Mouse (Mus musculus) right cerebral cortex, postnatal 4 days (tissue): ENCODE measurements at regions not wholly inside any gene's neighbourhood (a gene's known extent, or its start where the extent isn't known, plus 50 kb on each side); places are given as distances from the start of the nearest gene placed in this dataset.

ENCODE experiments used
- DNase-seq: peaks from one replicate; pipeline ENCODE4 v3.0.0-alpha.2; 2022

DNA sequence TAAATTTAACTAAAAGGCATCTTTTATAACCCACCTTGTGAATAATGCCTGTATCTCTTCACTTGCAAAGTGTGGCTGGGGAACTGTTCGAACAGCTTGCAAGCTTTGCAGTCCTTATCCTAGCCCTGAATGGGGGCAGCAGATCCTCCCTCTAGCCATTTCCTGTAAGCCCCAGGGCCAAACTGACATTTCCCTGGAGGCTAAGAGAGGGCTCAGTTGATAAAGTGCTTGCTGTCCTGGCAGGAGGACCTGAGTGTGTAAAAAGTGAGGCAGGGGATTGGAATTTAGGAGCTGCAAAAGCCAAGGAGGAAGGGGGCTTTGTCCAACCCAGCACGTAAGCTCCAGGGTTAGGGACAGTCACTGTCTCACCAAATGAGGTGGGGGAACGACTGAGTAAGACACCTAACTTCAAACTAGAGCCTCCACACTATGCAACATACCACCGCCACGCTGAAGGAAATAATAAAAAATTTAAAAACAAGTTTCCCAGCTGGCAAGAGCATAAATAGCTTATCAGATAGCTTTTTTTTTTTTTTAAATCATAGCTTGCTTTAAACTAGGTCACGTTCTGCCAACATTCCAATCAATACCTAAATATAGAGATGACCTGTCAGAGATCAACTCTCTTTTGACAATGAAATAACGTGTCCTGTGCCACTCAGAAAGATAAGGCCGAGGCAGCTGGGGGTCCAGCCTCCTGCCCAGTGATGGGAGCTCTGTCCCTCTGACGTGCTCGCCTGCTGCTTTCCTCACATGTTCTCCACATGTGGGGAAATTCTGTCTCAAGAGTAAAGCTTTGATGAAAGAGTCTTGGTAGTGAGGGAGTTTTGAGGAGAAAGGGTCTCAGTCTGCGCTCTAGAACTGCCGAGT is 146.0 kb downstream of the Zfp36l1 start:
- no peak for DNase-seq

DNA sequence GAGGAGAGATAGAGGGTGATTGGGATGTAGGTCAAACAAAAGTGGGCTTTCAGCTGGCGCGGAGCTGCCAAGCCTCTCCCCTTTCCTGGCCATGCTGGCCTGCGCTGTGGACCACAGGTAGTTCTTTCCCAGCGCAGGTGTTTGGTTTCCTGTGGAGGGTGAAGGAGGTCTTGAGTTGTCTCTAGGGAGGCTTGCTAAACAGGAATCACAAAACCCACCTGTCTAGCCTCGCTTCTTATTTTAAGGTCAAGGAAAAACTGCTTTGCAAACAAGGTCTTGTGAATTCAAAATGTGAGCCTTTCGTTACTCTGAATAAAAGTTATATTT is 146.6 kb downstream of the Zfp36l1 start:
- DNase-seq: no peak

DNA sequence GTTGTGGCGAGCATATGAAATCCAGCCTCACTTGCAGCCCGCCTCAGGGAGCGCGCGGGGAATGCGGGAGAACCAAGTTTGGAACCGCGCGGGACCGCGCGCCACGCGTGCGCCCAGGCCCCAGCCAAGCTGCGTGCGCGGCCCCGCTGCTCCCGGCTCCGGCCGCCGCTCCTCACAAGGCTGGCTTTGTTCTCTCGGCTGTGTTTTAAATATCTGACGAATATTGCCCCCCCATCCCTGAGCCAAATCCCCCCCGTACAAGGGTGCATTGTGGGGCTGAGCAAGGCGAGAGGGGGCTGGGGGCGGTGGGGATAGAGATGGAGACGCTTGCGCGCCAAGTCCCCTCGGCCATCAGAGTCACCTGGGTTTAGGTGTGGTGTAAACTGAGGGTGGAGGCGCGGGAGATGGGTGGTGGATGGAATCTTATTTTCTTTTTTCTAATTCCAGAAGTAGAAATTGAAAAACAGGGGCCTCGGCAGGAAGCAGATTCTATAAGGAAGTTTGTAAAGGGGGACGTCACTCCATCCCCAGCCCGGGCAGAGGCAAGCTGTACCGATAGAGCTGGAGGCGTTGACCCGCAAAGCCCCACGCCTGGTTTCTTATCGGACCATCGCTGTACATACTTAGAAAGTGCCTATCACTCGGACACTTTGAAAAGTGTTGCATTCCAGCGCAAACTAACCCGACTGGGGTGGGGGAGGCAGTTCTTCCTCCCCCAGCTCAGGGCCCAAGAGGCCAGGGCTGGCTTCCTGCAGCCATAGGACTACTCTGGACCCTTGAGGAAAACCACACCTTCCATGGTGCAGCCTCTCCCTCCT is 147.1 kb downstream of the Zfp36l1 start:
- DNase-seq: peak; percentile 78

DNA sequence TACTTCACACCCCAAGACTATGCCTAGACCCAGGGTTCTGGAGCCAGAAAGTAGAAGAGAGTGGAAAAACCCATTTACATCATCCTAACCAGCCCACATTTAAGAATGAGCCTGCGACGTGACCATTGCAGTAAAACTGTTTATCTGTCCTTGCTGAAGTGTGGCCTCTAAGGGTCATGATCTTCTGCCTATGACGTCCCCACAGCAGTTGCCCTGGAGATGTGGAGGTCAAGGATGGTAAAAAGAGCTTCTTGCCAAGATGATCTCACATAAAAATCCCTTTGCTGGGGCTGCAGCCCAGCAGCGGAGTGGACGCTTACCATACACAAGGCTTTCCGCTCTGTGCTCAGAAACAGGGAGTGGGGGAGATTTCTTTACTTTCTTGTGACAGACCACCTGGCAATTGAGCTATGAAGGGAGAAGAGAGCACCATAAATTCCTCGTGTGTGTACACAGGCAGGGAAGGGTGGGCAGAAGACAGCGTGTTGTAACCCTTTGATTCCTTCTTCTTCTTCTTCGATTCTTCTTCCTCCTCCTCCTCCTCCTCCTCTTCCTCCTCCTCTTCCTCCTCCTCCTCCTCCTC is 149.3 kb downstream of the Zfp36l1 start:
- no peak for DNase-seq

DNA sequence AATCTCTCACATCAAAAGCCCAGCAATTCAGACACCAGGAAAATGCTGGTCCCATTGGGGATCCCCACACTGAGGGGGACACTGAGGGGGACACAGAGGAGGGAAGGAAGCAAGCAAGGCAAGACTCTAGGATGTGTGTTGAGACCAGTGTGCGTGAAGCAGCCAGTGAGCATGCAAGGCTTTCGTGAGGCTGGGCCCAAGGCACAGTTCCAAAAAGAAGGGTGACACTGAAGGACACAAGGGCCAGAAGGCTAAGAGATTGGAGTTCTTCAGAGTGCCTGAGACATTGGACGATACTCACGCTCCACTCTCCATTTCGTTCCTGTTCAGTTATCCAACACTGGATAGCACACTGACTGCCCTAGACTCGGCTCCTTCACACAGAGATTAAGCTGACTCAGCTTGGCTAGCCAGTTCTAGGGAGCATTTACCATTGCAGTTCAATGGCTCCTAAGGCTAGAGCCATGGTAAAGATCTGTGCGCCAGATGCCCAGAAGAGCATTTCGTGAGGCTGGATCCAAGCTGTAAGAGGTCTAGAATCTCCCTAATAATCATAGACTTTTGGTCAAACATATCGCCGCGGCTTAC is 150.1 kb downstream of the Zfp36l1 start:
- DNase-seq: no peak

DNA sequence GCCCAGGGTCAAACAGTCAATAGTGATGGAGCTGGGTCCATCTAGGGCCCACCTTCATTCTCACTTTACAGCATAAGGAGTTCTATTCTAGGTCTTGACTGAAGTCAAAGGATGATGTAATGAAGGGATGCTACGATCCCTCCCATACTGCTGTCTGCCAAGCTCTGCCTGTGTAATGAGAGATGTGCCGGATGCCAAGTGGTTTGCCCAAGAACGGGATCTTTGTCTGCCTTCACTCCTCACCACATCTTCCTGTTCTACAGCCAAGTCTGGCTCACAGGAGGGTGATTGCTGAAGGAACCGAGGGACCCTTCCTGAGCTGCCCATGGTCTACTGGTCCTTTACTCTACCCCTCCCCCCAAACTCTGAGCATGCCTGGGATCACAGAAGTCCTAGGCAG is 150.9 kb downstream of the Zfp36l1 start:
- no peak for DNase-seq

DNA sequence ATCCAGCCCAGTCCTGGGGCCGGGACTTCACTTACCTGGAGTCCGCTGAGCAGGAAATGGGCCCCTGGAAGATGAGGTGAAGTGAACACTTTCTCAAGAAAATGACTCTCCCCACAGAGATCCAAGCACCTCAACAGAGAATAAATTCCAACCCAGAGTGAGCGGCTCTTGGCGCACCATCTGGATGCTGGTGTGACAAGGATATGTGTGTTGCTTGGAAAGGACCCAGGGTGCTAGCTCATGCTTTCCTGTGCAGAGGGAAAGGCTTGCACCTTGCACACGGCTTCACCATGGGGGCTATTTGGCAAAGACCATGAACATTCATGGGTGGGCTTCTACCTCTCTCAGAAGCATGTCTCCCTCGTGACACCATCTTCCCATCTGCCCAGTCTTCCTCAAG is 151.7 kb downstream of the Zfp36l1 start:
- DNase-seq: no peak

DNA sequence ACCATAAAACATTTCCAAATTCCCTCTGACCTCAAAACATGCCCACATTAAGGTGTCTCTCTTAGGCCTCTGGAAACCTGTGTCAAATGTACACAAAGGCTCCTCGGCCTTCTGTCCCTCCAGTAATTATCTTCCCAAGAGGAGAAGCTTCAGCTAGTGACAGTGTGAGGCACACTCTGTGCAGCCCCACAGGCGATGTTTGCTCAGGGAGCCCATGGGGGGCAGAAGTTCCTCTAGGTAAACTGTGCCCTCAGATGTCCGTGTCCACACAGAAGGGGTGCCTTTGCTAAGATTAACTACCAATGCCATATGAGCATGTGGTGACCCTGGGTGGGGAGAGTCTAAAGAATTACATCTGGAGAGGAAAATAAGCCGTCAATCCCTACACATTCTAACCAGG is 152.4 kb downstream of the Zfp36l1 start:
- DNase-seq: no peak

DNA sequence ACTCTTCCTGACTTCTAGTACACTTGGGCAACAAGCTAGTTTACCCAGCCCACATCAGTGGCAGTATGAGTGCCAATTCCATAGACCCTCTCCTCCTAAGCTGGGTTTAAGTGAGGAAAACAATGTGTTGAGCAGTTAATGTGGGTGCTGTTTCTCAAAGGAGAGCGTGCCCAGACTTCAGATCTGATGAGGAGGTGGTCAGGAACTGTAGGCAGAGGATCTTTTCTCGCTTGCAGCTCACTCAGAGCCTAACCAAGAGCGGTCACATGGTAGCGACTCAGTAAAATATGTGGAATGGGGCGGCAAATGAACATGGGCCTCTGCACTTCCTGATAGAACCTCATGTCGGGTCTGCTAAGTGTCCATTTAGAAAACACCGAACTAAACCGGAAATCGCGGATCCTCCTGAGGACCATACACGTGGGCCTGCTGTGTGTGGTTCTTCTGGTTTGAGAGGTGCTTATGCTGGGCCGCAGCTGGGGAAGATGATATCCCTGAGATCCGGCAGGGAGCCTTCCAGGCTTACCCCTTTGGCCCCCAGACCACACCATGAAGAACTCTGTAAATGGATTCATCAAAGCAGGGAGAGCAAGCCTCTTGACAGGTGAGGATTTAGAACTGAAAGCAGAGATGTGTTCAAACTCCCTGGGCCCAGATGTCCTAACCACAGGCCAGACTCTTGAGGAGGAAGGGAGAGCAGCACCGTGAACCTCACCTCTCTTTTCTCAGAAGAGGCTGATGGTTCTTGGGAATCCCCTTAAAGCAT is 153.1 kb downstream of the Zfp36l1 start:
- no peak for DNase-seq

DNA sequence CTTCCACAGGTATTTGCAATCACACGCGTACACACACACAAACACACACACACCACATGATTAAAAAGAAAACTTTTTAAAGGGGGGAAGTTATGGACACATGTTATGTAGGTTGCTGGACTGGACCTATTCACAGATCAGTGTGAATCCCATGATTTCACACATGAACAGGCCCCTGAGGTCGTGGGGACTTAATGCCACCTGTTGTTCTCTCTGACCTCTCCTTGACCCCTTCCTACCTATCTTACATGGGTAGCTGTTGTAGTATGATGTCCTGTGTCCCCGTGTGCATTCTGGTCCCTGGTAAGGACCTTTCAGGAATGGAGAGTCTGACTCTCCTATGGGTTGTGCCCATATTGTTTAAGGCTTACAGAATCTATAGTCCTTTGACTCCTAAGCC is 155.6 kb downstream of the Zfp36l1 start:
- no peak for DNase-seq

DNA sequence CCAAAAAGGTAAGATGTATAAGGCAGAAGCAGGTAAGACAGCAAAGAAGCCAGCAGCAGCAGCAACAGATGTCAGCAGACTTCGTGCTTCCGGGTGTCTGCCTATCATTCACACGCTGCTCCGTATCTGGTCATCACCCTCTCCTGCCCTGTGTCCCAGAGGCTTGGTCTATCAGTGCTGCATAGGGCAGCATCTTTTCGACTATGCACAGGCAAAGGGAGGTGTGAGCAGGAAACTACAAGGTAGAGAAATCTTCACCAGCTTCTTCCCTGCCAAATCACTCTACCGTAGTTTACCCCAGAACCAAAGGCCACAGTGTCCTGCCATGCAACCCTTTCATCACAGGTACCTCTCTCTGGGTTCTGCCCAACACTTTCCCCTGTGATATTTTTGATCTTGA is 156.5 kb downstream of the Zfp36l1 start:
- DNase-seq: no peak

DNA sequence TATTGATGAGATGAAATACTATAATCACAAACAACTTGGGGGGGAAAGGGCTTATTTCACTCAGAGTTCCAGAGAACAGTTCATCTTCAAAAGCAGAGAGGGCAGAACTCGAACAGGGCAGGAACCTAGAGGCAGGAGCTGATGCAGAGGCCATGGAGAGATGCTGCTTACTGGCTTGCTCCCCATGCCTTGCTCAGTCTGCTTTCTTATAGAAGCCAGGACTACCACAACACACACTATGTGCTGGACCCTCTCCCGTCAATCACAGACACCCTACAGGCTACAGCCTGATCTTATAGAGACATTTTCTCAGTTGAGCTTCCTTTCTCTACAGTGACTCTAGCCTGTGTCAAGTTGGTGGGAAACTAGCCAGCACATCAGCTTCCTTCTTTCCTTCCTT is 157.3 kb downstream of the Zfp36l1 start:
- no peak for DNase-seq

DNA sequence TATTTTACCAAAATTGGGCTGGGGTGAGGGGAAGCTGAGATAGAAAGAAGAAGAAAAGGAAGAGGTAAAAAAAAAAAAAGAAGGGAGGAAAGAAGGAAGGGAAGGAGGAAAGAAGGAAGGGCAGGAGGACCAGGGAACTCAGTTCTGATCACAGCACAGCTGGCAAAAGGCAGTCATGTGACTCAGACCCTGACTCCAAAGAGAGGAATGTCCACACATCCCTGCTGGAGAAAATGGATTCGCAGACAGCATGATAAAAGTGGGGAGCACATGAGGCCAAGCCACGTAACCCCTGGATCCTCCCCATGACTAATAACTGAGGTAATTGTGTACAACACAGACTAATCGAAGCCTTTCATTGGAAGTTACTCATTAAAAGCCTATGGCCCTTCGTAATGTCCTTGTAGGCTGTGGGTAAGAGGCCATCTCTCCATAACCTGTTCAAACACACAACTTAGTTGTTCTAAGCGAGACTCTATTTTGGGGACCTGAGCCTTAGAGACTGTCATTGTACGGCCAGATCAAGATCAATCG is 162.2 kb downstream of the Zfp36l1 start:
- DNase-seq: no peak

DNA sequence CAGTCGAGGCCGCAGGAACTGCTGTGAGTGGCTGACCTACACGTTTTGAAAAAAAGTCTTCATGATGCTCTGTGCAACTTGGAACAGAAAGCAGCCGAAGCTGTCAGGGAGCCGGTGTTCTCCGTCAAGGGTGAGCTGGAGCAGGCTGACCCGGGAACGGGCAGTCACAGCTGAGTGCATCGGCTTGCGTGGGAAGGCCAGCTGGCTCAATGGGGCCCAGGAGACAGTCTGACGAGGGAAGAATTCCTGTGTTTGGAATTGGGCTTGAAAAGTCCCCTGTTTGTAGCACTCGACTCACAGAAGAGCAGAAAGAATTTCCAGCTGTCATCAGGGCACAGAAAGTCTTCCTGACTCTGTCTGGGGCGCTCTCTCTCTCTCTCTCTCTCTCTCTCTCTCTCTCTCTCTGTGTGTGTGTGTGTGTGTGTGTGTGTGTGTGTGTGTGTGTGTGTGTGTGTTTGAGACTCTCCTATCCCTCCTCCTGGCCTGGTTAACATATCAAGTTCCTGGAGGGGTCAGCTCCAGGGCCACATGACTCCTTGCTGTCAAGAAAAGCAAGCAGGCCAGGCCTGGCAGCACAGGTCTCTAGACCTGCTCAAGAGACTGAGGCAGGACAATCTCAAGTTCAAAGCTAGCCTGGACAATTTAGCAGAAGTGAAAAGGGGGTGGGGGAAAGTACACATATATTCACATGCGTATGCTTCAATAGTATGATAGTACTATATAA is 163.6 kb downstream of the Zfp36l1 start:
- DNase-seq: no peak

DNA sequence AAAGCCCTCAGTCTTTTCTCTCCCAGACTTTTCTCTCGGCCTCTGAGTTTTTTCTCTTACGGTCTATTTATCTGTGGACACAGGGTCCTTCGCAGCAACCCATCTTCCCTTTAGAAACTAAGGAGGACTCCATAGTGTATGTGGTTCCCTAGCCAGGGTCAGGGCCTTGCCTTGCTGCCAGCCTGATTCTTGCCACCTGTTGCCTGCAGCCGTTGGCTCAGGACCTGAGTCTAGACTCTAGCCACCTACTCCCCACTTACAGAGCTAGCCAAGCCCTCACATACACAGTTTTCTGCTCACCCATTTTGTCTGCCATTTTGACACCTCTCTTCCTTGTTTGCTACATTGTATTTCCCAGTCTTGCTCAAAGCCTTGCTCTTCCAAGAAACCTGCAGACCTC is 165.2 kb downstream of the Zfp36l1 start:
- DNase-seq: no peak

DNA sequence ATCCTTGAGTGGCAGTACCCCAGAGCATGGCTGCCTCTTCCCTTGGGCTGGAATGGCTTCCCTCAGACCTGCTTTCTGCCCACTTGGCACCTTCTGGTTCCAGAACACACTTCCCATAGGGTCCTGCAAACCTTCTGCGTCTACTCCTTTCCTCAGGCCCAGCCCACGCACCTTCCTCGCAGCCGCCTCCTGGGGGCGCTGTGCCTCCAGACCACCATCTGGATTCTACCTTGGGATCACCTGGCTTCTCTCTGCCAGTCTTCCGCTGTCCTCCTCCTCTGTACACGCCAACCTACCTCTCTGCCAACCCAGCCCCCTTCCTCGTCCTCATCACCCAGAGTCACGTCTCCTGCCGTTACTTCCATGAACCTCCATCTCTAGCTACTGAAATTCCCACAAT is 166.0 kb downstream of the Zfp36l1 start:
- no peak for DNase-seq

DNA sequence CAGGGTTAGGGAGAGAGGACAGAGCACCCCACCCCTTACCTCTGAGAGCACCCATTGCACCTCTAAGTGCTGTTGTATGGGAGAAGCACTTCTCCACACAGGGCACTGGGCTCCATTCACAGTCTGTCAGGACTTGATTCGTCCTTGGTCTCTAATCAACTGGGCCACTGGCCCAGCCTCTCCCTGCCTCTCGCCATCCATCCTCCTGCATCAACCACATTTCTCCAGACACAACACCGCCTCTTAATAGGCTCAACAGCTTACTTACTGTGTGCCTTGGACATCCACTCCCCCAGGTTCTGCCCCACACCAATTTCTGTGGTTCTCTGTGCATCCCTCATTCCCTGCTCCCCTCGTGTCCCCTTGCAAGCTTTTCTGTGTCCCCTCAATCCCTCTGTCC is 166.9 kb downstream of the Zfp36l1 start:
- DNase-seq: no peak

DNA sequence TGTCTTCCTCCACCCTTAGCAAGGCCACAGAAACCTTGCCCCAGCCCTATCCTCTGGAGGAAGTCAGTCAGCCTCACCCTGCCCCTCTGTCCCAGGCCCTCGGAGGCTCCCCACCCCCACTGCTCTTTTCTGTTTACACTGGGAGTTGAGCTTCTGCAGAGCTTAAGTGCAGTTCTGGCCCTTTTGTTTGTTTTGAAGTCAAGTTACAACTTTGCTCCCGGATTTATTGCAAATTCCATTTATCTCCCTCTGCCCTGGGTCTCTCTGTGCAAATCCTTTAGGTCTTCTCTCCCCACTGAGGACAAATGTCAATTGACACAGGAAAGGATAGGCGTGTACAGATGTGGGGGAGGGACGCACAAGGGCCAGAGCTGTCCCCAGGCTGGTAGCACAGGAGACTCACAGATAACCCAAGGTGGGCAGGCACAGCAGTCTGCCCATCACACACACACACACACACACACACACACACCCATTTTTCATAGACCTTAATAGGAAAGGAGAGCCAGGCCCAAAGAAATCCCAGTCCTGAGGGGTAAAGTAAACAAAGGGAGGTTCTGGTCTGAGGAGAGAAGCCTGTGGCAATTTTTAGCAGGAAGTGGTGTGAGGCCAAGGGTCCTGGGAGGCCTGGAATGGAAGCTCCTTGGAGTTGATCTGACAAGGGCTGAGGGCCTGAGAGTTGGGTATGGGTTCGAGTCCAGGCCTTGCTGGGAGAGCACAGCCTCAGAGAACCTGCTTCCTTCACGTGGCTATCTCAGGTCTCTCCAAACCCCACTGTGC is 167.9 kb downstream of the Zfp36l1 start:
- DNase-seq: no peak

DNA sequence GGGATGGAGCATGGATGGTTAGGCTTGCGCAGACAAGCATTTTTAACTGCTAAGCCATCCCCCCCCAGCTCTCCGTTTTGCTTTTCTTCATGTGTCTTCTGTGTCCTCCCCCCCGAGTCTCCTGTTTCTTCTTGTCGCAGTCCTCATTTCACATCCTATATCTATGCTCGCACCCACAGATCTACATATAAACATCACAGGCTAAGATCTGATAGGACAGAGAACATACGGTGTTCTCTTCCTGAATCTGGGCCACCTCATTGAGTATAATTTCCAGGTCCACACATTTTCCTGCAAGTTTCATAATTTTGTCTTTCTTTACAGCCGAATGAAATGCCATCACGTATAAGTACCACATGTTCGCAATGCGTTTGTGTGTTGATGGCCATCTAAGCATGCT is 168.7 kb downstream of the Zfp36l1 start:
- DNase-seq: no peak

DNA sequence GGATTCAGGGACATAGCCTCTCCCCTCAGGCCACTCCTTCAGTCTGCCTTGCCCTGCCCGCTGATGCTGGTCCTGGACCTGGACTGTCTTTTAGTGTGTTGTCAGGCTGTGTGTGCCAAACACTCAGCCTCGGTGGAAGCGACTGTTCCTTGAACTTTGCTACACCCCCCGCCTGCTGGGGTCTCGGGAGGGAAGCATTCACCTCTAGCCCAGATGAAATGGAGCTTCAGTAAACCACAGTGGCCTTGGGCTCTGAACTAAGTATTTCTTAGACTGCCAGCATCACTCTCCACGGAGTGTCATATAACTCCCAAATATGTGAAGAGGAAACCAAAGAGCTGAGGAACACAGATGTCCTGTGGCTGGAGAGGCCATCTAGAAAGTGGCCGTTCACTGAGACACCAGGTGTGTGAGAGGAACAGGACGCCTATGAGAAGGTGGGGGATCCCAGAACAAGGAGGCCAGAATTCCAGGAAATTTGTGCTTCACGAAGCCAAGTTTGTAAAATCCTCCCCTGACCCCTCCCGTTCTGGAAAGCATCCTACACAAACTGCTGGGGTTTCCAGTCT is 170.2 kb downstream of the Zfp36l1 start:
- no peak for DNase-seq

DNA sequence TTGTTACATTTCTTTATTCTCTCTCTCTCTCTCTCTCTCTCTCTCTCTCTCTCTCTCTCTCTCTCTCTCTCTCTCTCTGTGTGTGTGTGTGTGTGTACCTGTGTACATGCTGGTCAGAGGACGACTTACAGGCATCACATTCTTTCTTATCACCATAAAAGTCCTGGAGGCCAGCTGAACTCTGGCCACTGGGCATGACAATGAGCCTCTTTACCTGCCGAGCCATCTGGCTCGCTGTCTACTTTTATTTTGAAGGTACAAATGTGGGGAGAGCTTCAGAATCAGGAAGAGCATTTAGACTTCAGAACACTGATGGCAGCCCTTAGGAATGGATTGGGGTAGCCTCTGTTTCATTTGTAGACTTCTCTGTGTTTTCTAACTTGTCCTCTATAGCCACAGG is 171.0 kb downstream of the Zfp36l1 start:
- no peak for DNase-seq
